Mouse (Mus musculus) bone marrow macrophage, adult 2 months (primary cell): ENCODE measurements around the gene Olfr221.

Experiments used
- CTCF ChIP-seq: IDR thresholded peaks from 2 replicates; pipeline ENCODE4 v1.5.1; 2012; ENCODE audit warnings: low read depth, mild to moderate bottlenecking, low read length, moderate library complexity
- POLR2A ChIP-seq: IDR thresholded peaks from 2 replicates; pipeline ENCODE4 v1.6.1; 2012; ENCODE audit warnings: mild to moderate bottlenecking, low read depth, low read length, borderline replicate concordance

DNA sequence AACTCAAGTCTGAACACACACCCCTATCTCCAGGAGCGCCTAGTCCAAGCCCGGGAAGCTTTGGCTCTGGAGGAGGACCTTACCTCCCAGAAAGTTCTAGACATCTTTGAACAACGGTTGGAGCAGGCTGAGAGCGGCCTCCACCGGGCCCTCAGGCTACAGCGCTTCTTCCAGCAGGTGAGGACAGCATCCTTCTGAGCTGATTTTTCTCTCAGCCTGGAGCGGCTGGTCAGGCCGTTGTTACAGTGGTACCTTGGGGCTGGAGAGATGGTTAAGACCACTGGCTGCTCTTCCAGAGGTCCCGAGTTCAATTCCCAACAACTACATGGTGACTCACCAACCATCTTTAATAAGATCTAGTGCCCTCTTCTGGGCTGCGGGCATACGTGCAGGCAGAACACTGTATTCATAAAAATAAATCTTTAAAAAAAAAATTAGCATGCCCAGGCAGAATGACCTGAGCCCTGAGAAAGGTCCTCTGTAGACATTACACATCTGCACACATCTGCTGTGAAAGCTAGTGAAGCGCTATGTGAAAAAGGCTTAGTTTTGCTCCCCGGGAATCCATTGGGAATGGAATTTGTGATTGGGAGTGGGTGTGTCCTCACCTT lies 45.9 kb downstream of the Olfr221 start:
- TF ChIP-seq CTCF, result no peak
- no peak for TF ChIP-seq POLR2A
